Mouse (Mus musculus) cerebellum, postnatal 14 days (tissue): ENCODE data around the gene Anpep.

ENCODE experiments used
- DNase-seq, 2 experiments: peaks; one replicate each; pipeline ENCODE4 v3.0.0; 2021; ENCODE audit warnings: mixed read lengths in 2 of 2

Gene Anpep

GRCm38 (mm10) chr7:79866294-79867000 lies 5.6 kb upstream of the Anpep start:
- DNase-seq = no peak

- DNase-seq = no peak
These were observed 935 bp upstream of the Anpep start for GRCm38 (mm10) chr7:79861794-79862193.

GRCm38 (mm10) chr7:79858956-79859630 lies 1.8 kb downstream of the Anpep start:
- DNase-seq = no peak

- no peak for DNase-seq
These were observed 2.5 kb downstream of the Anpep start for GRCm38 (mm10) chr7:79858202-79858934.

- DNase-seq = no peak
These were observed 4.6 kb downstream of the Anpep start for GRCm38 (mm10) chr7:79856305-79856704.

- DNase-seq = no peak
These were observed 13.1 kb downstream of the Anpep start for GRCm38 (mm10) chr7:79847456-79848451.

GRCm38 (mm10) chr7:79846342-79846741 lies 14.5 kb downstream of the Anpep start:
- DNase-seq = no peak

GRCm38 (mm10) chr7:79844090-79844802 lies 16.6 kb downstream of the Anpep start:
- no peak for DNase-seq

- DNase-seq = no peak
These were observed 18.7 kb downstream of the Anpep start for GRCm38 (mm10) chr7:79842163-79842562.

- no peak for DNase-seq
These were observed 23.6 kb downstream of the Anpep start for GRCm38 (mm10) chr7:79837247-79837646.

- DNase-seq = no peak
These were observed 25.7 kb downstream of the Anpep start for GRCm38 (mm10) chr7:79835196-79835595.

GRCm38 (mm10) chr7:79832980-79833379 lies 27.9 kb downstream of the Anpep start:
- DNase-seq = no peak

- DNase-seq = no peak
These were observed 29.3 kb downstream of the Anpep start for GRCm38 (mm10) chr7:79831585-79831984.

- no peak for DNase-seq
These were observed 29.7 kb downstream of the Anpep start for GRCm38 (mm10) chr7:79831145-79831544.

- no peak for DNase-seq
These were observed 32.5 kb downstream of the Anpep start for GRCm38 (mm10) chr7:79828341-79828740.

- DNase-seq = no peak
These were observed 38.7 kb downstream of the Anpep start for GRCm38 (mm10) chr7:79822092-79822695.

GRCm38 (mm10) chr7:79819996-79820395 lies 40.9 kb downstream of the Anpep start:
- DNase-seq = no peak

- no peak for DNase-seq
These were observed 41.3 kb downstream of the Anpep start for GRCm38 (mm10) chr7:79819515-79819914.

GRCm38 (mm10) chr7:79818321-79818720 lies 42.5 kb downstream of the Anpep start:
- DNase-seq = no peak

GRCm38 (mm10) chr7:79813409-79813808 lies 47.5 kb downstream of the Anpep start:
- no peak for DNase-seq
